Mouse (Mus musculus) spleen, adult 18-20 months (tissue): ENCODE measurements around the gene Kcnk5.

Source experiments
- DNase-seq, 2 experiments: peaks; one replicate each; pipeline ENCODE4 v3.0.0; 2022; ENCODE audit warnings: mixed read lengths in 2 of 2

The Kcnk5 gene

DNA sequence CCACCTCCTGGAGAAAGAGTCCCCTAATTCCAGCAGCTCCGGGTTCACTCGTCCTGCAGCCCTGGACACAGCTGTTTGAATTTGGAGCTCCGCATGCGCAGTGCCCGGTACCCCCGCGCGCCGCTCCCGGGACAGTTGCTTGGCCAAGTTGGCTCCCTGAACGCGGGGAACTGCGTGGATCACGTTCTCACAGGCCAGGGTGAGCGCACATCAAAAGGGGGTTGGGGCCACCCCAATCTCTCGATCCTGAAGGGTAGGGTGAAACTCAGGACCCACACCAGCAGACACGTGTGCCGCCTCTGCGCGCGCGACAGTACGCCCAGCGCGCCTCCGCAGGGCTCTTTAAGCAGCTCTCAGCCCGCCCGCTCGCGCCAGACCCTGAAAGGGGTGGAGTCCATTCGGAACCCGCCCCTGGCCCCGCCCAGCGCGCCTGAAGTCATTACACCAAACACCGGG is at the start of gene Kcnk5:
Gene Kcnk5, minus strand, starts transcription at position 344 of the 456 bp plus-strand sequence.
- DNase-seq, result peak; percentile 83 to 91

DNA sequence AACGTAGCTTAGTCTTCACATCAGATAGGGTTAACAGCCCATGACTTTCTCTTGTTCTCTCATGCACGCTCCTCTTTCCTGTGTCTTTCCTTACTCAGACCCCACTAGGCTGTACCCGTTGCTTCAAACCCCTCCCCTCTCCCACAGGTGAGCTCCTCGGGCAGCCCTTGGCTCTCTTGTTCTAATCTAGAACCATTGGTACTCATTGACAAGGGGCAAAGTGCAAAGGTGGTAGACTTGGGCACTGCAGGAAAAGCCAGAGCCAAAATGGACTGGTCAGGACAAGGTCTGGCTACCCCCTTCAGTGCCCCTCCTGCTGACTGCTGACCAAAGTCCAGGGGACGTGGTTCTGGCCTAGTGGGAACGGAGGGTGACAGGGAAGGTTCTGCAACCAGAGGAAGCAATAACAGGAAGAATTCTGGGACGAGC is 48.5 kb upstream of the Kcnk5 start:
- no peak for DNase-seq

DNA sequence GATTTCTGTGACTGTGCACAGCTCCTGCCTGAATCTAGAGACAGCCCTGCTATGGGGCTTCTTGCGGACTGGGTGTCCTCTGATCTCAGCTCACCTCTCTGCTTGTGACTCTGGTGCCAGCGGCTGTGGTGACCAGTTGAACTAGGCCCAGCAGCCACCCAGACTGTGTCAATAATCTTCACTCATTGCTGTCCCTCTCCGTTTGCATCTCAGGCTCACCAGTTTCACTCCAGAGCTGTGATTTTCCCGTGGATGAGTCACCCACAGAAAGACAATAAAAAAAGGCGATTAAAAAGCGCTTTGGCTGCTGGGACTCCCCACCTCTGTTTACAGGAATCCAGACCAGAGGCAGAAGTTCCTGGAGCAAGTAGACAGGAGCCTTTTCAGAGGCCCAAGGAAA is 47.8 kb upstream of the Kcnk5 start:
- no peak for DNase-seq

DNA sequence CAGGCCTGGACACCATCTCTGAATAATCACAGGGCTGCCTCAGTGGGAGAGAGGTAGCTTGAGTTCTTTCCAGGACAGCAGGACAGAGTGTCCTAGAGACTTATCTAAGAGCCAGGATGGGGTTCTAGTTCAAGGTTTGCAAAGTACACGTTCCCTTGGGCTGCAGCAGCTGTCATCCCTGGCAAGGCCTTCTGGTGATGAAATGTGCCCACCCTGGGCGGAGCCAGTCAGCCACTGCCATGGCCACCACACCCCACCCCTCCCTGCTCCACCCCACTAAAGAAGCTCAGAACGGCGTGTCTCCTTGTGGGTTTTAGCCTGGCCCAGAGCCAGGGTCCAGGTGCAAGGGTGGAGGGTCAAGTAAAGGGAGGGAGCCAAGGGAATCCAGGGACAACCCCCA is 46.7 kb upstream of the Kcnk5 start:
- no peak for DNase-seq

- no peak for DNase-seq
Observed at GRCm38 (mm10) chr14:20226982-20227381, 45.4 kb upstream of the Kcnk5 start.

- DNase-seq, result no peak
Observed at GRCm38 (mm10) chr14:20226488-20226887, 44.9 kb upstream of the Kcnk5 start.

- DNase-seq, result no peak
Observed at GRCm38 (mm10) chr14:20225525-20225924, 43.9 kb upstream of the Kcnk5 start.

DNA sequence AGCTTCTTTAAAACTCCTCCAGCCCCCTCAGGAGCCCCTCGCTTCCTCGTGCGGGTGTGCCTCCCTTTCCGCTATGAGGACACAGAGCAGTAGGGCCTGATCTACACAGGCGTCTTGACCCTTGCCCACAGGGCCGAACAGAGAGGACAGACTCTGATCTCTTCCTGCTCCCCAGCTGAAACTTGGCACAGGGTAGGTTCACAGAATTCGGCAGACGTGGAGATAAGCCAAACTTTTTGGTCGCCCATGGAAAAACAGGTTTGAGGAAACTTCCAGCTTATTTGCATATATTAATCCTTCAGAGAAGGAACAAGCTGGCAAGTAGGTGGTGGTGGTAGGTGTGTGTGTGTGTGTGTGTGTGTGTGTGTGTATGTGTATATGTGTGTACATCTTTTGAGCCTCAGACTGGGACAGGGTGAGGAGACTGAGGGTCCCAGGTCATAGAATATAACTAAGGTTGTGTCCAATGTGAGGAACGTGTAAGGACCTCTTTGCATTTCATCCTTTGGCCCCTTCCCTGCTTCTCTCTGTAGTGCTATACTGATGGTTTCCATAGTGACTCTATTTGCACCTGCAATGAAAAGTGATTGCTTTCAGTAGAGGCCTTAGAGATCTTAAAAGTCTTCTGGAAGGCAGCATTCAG is 43.1 kb upstream of the Kcnk5 start:
- no peak for DNase-seq

DNA sequence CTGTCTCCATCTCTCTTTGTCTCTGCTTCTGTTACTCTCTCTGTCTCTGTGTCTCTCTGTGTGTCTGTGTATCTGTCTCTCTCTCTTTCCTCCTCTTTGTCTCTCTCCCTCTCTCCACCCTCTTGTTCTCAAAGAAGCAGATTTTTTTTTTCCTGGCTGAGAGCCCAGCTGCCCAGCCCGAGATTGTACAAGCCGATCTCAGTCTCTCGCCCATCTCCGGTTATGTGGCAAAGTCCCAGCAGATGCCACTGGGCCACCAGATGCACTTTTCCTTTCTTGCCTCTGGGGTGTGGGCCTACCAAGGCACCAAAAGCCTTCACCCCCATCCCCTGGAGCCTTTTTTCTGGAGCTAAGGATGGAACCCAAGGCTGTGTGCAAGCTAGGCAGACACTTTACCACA is 42.6 kb upstream of the Kcnk5 start:
- no peak for DNase-seq

DNA sequence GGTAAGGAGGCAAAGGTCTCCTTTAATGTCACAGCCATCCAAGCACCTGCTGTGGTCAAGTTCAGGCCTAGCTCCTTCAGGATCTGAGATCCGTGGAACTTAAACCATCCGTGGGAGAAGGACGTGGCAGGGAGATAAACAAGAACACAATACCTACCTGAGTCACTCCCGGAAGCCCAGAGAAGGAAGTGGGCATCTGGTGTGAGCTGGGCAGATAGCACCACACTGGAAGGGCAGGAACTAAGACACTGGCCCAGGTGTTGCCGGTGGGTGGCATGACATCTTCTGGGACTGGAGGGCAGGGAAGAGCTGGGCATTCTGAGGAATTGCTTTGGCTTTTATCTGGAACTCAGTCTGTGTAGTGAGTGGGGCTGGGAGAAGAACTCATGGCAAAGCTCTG is 41.6 kb upstream of the Kcnk5 start:
- DNase-seq, result no peak

- DNase-seq, result no peak
Observed at GRCm38 (mm10) chr14:20221083-20221482, 39.5 kb upstream of the Kcnk5 start.

GRCm38 (mm10) chr14:20219849-20220248 is 38.2 kb upstream of the Kcnk5 start:
- no peak for DNase-seq

DNA sequence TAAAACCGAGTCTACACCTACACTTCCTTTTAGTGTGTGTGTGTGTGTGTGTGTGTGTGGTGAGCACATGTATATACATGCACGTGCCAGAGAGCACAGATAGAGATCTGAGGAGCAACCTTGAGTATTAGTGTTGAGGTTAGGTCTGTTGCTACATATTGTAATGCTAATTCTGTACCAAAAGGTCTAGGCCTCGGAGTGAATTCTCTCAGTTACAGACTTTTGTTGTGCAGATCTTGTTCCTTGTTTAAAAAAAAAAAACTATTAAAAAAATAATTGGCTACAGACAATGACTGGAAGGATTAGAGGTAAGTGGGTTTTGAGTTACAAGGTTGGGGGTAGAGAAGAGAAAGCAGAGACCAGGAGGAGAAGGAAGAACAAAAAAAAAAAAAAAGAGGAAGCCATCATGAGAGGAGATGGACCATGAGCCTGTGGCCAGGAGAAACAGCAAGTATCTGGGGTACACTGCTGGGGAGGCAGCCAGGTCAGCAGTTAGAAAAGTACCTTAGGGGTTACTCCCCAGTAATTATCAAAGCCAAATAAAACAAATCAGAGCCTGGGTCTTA is 35.8 kb upstream of the Kcnk5 start:
- DNase-seq, result no peak

GRCm38 (mm10) chr14:20216561-20217298 is 35.1 kb upstream of the Kcnk5 start:
- no peak for DNase-seq

- DNase-seq, result no peak
Observed at GRCm38 (mm10) chr14:20215826-20216225, 34.2 kb upstream of the Kcnk5 start.

DNA sequence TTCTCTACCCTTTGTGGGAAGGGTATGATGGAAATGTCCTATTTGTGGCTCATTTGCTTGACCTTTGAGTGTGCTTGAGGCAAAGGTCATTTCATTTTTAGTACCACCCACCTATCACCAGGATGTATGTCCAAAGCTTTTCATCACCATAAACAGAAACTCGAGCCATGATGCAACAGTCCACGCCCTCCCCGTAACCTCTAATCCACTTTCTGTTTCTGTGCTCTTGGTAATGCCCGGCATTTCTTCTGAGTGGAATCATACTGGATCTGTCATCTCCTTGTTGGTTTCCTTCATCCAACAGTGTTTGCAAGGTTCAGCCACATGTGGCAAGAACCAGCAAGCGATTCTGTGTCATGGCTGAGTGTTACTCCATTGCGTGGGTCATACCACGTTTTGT is 32.5 kb upstream of the Kcnk5 start:
- no peak for DNase-seq

- no peak for DNase-seq
Observed at GRCm38 (mm10) chr14:20211754-20212601, 30.4 kb upstream of the Kcnk5 start.

DNA sequence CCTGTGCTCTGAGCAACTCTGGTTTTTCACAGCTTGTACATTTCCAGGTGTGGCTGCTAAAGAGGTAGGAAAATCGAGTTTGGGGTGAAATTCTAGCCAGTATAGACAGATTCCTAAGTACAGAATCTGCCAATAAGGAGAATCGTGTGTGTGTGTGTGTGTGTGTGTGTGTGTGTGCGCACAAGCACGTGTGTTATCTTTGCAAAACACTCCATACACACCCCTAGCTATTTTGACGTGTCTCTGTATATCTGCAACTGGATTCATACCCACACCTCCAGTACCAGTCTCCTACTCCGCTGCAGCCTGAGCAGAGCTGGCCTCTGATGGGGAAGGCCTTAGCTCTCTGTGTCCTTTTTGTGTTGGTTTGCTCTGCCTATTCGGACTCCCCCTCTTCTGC is 28.3 kb upstream of the Kcnk5 start:
- no peak for DNase-seq

GRCm38 (mm10) chr14:20208435-20208834 is 26.8 kb upstream of the Kcnk5 start:
- no peak for DNase-seq

- no peak for DNase-seq
Observed at GRCm38 (mm10) chr14:20205747-20206146, 24.1 kb upstream of the Kcnk5 start.

DNA sequence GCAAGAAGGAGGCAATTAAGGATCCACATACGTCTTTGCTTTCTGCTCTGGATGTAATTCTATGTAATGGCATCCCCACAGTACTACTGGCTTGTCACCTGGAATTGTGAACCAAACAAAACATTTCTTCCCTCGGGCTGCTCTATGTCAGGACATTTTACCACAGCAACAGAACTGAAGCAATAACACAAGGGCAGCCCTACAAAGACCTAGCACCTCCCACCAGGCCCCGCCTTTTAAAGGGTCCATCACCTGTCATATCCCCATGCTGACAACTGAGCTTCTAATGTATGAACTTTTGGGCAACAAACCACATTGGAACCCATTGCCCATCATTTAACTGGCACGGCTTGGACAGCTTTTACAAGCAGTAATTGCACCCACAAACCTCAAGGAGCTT is 21.7 kb upstream of the Kcnk5 start:
- no peak for DNase-seq

DNA sequence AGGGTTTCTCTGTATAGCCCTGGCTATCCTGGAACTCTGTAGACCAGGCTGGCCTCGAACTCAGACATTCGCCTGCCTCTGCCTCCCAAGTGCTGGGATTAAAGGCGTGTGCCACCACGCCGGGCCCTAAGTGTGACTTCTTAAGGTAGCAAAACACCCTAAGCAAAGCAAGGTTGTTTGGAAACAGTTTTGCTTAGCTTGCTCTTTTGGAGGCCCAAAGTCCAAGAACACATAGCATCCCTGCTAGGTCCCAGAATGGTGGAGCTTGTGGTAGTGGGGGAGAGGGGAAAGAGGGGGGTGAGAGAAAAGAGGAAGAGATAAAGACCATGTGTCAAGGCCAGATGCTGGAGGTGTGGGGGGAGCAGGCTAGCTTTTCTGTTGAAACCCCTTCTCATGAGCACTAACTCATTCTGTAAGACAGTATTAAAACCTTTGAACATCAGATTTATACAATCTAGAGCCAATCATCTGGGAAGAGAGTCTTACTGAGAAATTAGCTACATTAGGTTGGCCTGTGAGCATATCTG is 21.1 kb upstream of the Kcnk5 start:
- DNase-seq, result no peak
